In the genomic region with DNA sequence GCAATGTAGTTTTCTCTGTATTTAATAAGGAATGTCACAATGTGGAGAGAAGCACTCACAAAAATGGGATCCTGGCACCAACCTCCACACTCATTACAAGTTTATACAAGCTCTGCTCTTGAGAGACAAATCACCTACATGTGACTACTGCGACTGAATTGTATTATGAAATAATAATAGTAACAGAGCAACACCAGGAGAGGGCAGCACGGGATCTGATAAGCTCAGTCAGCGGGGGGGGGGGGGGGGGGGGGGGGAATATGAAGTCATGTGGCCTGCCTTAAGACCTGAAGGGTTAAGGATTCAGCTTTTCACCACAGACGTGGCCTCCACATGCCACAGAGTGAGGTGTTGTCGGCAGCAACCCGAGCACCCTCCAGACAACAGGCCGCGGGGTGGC, we compare ENCODE assay signal across 12 mouse cellular contexts.
DNase-seq lines count a peak whose midpoint lies in the region; ATAC-seq and TF ChIP-seq lines count a peak whose summit lies in the region.
"Had no signal": no experiment of that assay in that cellular context is flagged by ENCODE, and none has a peak within 500 bp of the region (broad histone marks: within the 10 kb centered on the region; RNA-seq: fewer than 3 reads in every experiment).

No protein-coding gene starts in this region.

- no peak overlapping the region for H3K4me2 ChIP-seq in kidney, postnatal 0 days (ENCODE audit: low read length)
- H3K4me2 ChIP-seq: neural tube, embryonic 13.5 days had no signal

- H3K9ac ChIP-seq in kidney, postnatal 0 days (ENCODE audit: low read depth, low read length) = no peak overlapping the region
- H3K9ac ChIP-seq: neural tube, embryonic 13.5 days had no signal

- H3K9me3 ChIP-seq in kidney, postnatal 0 days (replicated peaks; ENCODE audit: low read length) = no peaks in the 10 kb centered on the region
- H3K9me3 ChIP-seq: neural tube, embryonic 13.5 days had no signal

- peak; percentile 59 for DNase-seq in adrenal gland, postnatal 14 days
- DNase-seq in adrenal gland, adult 8-10 months = no peak
- DNase-seq in kidney, postnatal 0 days (ENCODE audit: low spot score) = peak; percentile 55
- DNase-seq in kidney, postnatal 10 days = no peak
- DNase-seq in urinary bladder, postnatal 14 days (ENCODE audit: low spot score) = peak; percentile 21
- no peak for DNase-seq in urinary bladder, postnatal 10 days (ENCODE audit: low spot score)
- no peak for DNase-seq in frontal cortex, postnatal 25 days (ENCODE audit: low spot score in 2 of 2)
- no peak for DNase-seq in neural tube, embryonic 10.5 days (ENCODE audit: extremely low spot score, low spot score)
- DNase-seq: cerebellum, postnatal 36 days had no signal

- H3K36me3 ChIP-seq in kidney, postnatal 0 days (ENCODE audit: insufficient read depth, low read length) = 0 out of 2 replicates have a peak, but pooled peaks cover 2% of the 10 kb centered on the region
- H3K36me3 ChIP-seq: neural tube, embryonic 13.5 days had no signal

- H3K27me3 ChIP-seq in kidney, postnatal 0 days (ENCODE audit: insufficient read depth, low read length) = no peaks in the 10 kb centered on the region
- H3K27me3 ChIP-seq: neural tube, embryonic 13.5 days had no signal

- no peak overlapping the region for H3K27ac ChIP-seq in kidney, postnatal 0 days
- H3K27ac ChIP-seq: macrophage; neural tube, embryonic 13.5 days had no signal

- TF ChIP-seq CTCF in kidney, postnatal 0 days (IDR thresholded peaks at IDR 0.05; ENCODE audit: low read depth) = 0 out of 2 replicates have a peak, but pooled peaks have one; percentile 35

- no peak overlapping the region for H3K4me3 ChIP-seq in kidney, postnatal 0 days (replicated peaks; ENCODE audit: low read depth, low read length)
- H3K4me3 ChIP-seq: neural tube, embryonic 13.5 days had no signal

- ATAC-seq in kidney, postnatal 0 days (replicated peaks; ENCODE audit: low FRiP score, low read depth) = no peak
- ATAC-seq: hindbrain, embryonic 16.5 days had no signal

- H3K4me1 ChIP-seq in kidney, postnatal 0 days (replicated peaks; ENCODE audit: insufficient read depth, low read length) = no peaks in the 10 kb centered on the region

- WGBS in kidney, postnatal 0 days = 83% methylated on average over 8 of the region's 8 CpGs

Comparison
In these comparisons a context has a peak if more than half of its experiments do, and no peak if none do; other contexts are left out.
1. DNase-seq: peak in adrenal gland, postnatal 14 days (single experiment), kidney, postnatal 0 days (single experiment) and urinary bladder, postnatal 14 days (single experiment); none in adrenal gland, adult 8-10 months (single experiment), kidney, postnatal 10 days (single experiment), urinary bladder, postnatal 10 days (single experiment), frontal cortex, postnatal 25 days (0 of 2) and neural tube, embryonic 10.5 days (single experiment).